Mouse (Mus musculus): ENCODE measurements around the gene Hint3. TPM values are rescaled to one million over a fixed set of nuclear protein-coding genes. Genes with fewer than 3 reads are reported as not detected.
"Not testable (repeated sequence)": the region's sequence is repeated elsewhere in the genome, so short reads cannot be mapped to it uniquely, and the experiment has no call there.

The Hint3 gene
- polyA plus RNA-seq (2016; fragmentation: Nextera tagmentation; extraction: Ambion mirVana) = 23.0 and 23.3 TPM in 2 replicates

DNA sequence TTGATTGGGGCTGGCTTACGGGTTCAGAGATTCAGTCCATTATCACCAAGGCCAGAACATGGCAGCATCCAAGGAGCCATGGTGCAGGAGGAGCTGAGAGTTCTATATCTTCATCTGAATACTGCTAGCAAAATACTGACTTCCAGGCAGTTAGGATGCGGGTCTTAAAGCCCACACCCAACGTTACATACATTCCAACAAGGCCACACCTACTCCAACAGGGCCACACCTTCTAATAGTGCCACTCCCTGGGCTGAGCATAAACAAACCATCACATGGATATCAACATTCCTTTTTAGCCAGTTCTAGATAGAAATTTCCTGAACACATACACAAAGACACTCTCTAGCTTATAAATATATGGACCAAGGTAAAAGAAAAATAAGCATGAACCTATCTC is at the start of gene Hint3:
Gene Hint3 (minus strand): TSS at position 120 of the 400 bp plus-strand sequence.
- Histone ChIP-seq H3K36me3 (no peaks in the 10 kb centered on the region), H3K4me3 (no peak within 1 kb of the TSS), H3K4me1 (no peaks in the 10 kb centered on the region), H3K9ac (replicated peaks) (no peak within 1 kb of the TSS), H3K27me3 (no peaks in the 10 kb centered on the region), H3K27ac (replicated peaks) (no peak within 1 kb of the TSS), H3K9me3 (no peaks in the 10 kb centered on the region), H3K4me2 (replicated peaks) (no peak within 1 kb of the TSS)
- 87% methylated on average over 3 of the region's 3 CpGs for WGBS
- ATAC-seq (ENCODE audit: low FRiP score, low read depth) = no peak

DNA sequence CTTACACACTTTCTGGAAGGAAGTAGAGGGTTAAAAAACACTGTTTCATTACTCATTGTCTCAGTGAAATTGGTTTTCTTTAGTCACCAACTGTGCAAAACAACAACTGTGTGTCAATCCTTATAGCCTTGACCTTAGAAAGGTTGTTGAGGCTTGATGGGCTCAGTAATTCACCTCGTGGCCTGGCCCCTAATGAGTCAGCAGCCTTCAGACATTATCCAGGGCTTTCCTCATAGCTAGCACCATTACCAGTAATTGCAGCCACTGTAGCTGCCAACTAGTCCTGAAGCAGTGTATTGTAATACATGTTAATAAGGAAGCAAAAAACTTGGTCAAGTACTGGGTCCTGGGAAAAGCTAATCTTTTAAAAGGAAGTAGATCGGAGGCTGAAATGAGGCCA is 48.6 kb upstream of the Hint3 start:
- Histone ChIP-seq H3K4me2 (replicated peaks) (no peak overlapping the region), H3K9ac (replicated peaks) (no peak overlapping the region), H3K4me3 (no peak overlapping the region), H3K27ac (replicated peaks) (no peak overlapping the region), H3K4me1 (no peaks in the 10 kb centered on the region), H3K9me3 (no peaks in the 10 kb centered on the region), H3K36me3 (no peaks in the 10 kb centered on the region), H3K27me3 (no peaks in the 10 kb centered on the region)
- 71% methylated on average over 2 of the region's 2 CpGs for WGBS
- ATAC-seq (ENCODE audit: low FRiP score, low read depth) = no peak

DNA sequence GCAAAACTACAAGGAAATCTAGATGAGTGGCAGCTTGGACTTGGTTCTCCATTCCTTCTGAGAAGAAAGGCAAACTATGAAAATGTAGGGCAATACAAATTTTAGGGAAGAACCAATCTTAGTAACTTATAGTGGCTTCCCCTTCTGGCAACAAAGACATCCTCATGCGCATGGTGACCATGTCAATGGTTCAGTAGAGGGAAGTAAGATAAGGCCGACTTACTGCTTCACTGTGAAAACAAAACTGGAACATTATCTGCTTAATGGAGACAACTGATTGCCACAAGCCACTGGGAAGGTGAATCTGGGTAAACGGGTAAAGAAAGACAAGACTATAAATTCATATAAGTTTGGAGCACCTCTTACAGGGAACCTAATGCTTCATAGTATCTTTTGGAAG is 45.4 kb upstream of the Hint3 start:
- Histone ChIP-seq H3K9me3 (no peaks in the 10 kb centered on the region), H3K27ac (replicated peaks) (no peak overlapping the region), H3K4me3 (no peak overlapping the region), H3K27me3 (no peaks in the 10 kb centered on the region), H3K4me2 (replicated peaks) (no peak overlapping the region), H3K4me1 (no peaks in the 10 kb centered on the region), H3K9ac (replicated peaks) (no peak overlapping the region), H3K36me3 (no peaks in the 10 kb centered on the region)
- WGBS = 91% methylated on average over 3 of the region's 3 CpGs
- ATAC-seq (ENCODE audit: low FRiP score, low read depth) = no peak

DNA sequence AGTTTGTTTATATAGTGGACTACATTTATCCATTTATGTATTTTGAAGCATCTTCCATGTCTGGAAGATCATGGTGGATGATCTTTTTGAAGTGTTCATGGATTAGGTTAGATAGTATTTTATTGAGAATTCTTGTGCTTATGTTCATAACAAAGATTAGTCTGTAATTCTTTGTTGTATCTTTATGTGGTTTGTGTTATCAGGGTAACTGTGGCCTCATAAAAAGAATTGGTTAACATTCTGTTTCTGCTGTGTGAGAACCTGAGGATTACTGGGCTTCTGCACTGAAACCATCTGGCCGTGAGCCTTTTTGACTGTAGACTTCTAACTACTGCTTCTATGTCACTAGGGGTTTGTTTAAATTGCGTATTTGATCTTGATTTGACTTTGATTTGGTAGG is 37.1 kb upstream of the Hint3 start:
- Histone ChIP-seq H3K9ac (replicated peaks) (no peak overlapping the region), H3K4me2 (replicated peaks) (no peak overlapping the region), H3K9me3 (no peaks in the 10 kb centered on the region), H3K4me1 (no peaks in the 10 kb centered on the region), H3K36me3 (no peaks in the 10 kb centered on the region), H3K27ac (replicated peaks) (no peak overlapping the region), H3K27me3 (no peaks in the 10 kb centered on the region), H3K4me3 (no peak overlapping the region)
- 94% methylated on average over 2 of the region's 2 CpGs for WGBS
- no peak for ATAC-seq (ENCODE audit: low FRiP score, low read depth)

DNA sequence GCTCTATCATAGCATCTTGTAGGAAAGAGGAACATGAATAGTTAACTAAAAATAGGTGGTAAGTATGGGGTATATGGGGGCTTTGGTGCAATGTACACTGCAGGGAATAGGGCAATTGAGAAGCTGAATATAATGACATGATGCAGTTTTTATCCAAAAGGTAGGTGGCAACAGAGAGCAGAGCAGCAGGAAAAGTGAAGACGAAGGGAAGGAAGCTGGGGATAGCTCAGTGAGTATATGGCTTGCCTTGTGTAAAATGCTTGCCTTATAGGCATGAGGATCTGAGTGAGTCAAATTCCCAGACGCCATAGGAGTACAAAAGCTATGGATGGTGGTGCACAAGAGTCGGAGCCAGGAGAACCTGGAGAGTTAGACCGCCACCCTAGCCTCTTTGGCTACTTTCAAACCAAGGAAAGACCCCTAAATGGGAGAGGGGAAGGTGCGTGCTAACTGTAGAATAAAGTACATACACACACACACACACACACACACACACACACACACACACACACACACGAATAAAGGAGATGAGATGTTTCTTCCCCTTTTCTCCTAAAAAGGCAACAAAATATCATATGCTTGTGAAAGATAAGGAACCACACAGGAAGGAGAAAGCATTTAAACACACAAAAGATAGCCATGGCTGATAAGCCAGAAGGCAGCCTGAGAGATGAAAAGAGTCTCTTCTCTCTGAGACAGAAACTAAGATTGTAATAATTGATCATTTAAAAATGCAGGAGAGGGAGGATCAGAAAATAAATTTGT is 31.3 kb upstream of the Hint3 start:
- H3K27ac ChIP-seq (replicated peaks) = no peak overlapping the region
- H3K9me3 ChIP-seq = no peaks in the 10 kb centered on the region
- H3K36me3 ChIP-seq = 0 out of 2 replicates have a peak, but pooled peaks cover 8% of the 10 kb centered on the region
- no peak for ATAC-seq (ENCODE audit: low FRiP score, low read depth)
- 86% methylated on average over 6 of the region's 6 CpGs for WGBS
- H3K9ac ChIP-seq (replicated peaks) = no peak overlapping the region
- no peaks in the 10 kb centered on the region for H3K27me3 ChIP-seq
- H3K4me2 ChIP-seq (replicated peaks) = no peak overlapping the region
- 0 out of 2 replicates have a peak, but pooled peaks cover 3% of the 10 kb centered on the region for H3K4me1 ChIP-seq
- no peak overlapping the region for H3K4me3 ChIP-seq

DNA sequence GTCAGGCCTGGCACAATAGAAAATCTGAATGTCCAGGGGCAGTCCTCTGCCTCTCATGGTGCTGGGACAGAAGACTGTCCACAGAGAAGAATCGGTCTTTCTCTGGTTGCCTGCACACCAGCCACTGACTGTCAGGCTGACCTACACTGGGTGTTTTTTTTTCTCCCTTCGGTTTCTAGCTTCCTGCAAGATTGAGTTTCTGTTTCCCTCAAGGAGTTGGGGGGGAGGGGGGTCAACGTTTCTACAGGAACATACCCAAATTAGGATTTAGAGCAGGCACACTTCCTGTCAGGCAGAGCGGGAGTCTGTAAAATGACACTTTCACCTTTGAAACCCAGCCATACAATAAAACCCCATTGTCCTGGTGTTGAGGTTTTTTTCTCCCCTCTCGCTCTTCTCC is 26.2 kb upstream of the Hint3 start:
- WGBS = 20% methylated on average over 5 of the region's 5 CpGs
- 0 out of 2 replicates have a peak, but pooled peaks cover 8% of the 10 kb centered on the region for H3K36me3 ChIP-seq
- H3K9ac ChIP-seq (replicated peaks) = no peak overlapping the region
- no peak overlapping the region for H3K4me2 ChIP-seq (replicated peaks)
- no peaks in the 10 kb centered on the region for H3K27me3 ChIP-seq
- no peak overlapping the region for H3K4me3 ChIP-seq
- no peak overlapping the region for H3K27ac ChIP-seq (replicated peaks)
- ATAC-seq (ENCODE audit: low FRiP score, low read depth) = no peak
- 0 out of 2 replicates have a peak, but pooled peaks cover 6% of the 10 kb centered on the region for H3K4me1 ChIP-seq
- no peaks in the 10 kb centered on the region for H3K9me3 ChIP-seq

DNA sequence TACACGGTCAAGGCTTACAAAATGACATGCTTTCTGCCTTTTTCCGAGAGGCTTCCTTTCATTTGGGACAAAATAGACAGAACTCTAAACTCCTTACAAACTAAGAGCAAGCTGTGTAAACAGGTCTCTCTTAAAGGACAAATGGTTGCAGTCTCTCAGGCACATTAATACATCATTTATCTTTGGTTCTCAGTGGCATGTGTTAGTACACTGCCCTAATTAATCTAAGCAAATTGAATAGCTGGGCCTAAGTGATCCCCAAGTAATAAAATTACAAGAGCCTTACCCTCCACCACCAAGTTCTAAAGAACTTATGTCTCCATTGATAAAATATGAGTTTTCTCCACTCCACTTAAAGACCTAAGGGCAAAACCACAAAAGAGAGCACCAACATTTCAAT is 18.2 kb upstream of the Hint3 start:
- no peak for ATAC-seq (ENCODE audit: low FRiP score, low read depth)
- 58% methylated on average over 2 of the region's 2 CpGs for whole genome bisulfite sequencing

DNA sequence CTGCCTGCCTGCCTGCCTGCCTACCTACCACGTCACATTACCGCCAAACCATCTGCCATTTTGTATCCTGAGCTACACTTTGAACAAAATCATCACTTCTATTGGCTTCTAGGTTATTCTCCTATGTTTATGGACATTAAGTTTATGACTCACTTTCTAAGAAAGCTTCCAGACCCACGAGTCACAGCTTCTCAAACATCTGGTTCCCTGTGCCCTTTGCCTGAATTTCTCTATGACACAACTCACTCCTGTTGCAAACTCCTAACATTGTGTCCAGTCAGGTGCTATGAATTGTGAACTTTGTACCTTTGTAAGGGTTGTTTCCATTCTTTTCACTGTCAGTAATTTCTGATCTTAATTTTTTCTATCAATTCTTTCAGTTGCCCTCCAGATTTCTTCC is 8.8 kb upstream of the Hint3 start:
- no peaks in the 10 kb centered on the region for H3K36me3 ChIP-seq
- H3K9ac ChIP-seq (replicated peaks) = no peak overlapping the region
- no peaks in the 10 kb centered on the region for H3K4me1 ChIP-seq
- no peak for ATAC-seq (ENCODE audit: low FRiP score, low read depth)
- H3K4me2 ChIP-seq (replicated peaks) = no peak overlapping the region
- no peaks in the 10 kb centered on the region for H3K27me3 ChIP-seq
- H3K27ac ChIP-seq (replicated peaks) = no peak overlapping the region
- no peak overlapping the region for H3K4me3 ChIP-seq
- no peaks in the 10 kb centered on the region for H3K9me3 ChIP-seq
- 84% methylated on average over 3 of the region's 3 CpGs for WGBS

More for the DNA sequence above, 18.2 kb upstream of the Hint3 start:
- Histone ChIP-seq H3K27me3 (no peaks in the 10 kb centered on the region), H3K4me2 (replicated peaks) (no peak overlapping the region), H3K4me1 (no peaks in the 10 kb centered on the region), H3K4me3 (no peak overlapping the region), H3K27ac (replicated peaks) (no peak overlapping the region), H3K9ac (replicated peaks) (no peak overlapping the region), H3K9me3 (no peaks in the 10 kb centered on the region), H3K36me3 (no peaks in the 10 kb centered on the region)

DNA sequence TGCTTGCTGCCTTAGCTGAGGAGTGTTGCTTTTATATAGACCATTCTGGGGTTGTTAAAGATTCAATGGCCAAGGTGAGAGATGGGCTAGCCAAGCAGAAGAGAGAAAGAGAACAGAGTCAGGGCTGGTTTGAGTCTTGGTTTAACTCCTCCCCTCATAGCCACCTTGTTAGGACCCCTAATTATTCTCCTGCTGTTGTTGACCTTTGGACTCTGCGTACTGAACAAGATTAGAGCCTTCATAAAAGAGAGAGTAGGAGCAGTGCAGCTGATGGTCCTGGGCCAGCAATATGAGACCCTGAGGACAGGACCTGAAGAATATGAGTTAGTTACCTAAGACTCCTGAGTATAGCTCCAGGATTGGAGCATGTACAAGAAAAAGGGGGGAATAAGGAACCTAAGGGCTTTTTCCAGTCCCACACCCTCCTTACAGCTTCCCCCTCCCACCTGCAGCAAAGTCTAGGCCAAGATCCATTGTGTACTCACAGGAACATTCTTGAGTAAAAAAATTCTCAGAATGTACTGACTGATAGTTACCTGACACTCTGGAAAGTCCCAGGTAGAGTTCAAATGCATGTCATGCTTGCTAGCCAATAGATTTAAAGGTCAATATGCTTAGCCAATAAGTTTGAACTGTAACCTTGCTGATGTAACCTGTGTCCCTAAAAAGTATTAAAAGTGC is 7.2 kb upstream of the Hint3 start:
- not testable (repeated sequence) for H3K27me3 ChIP-seq; H3K27ac ChIP-seq (replicated peaks); ATAC-seq (ENCODE audit: low FRiP score, low read depth); H3K9ac ChIP-seq (replicated peaks); H3K4me3 ChIP-seq; H3K4me2 ChIP-seq (replicated peaks); H3K4me1 ChIP-seq; H3K9me3 ChIP-seq; H3K36me3 ChIP-seq
- 79% methylated on average over 1 of the region's 1 CpGs for WGBS

DNA sequence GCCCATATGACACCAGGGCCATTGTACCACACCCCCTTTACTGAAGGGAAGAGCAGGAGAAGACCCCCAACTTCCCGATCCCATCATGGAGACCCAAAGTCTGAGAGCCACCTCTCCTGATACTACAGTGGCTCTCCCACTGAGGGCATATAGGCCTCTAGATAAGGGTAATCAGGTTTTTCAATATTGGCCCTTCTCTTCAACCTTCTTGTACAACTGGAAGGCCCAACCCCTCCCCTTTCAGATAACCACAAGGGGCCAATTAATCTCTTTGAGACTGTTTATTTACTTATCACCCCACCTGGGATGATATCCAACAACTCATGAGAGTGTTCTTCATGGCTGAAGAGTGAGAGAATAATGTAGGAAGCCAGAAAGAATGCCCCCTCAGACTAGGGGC is 3.3 kb upstream of the Hint3 start:
- H3K9me3 ChIP-seq = no peaks in the 10 kb centered on the region
- 97% methylated on average over 1 of the region's 1 CpGs for WGBS
- no peaks in the 10 kb centered on the region for H3K27me3 ChIP-seq
- no peak overlapping the region for H3K27ac ChIP-seq (replicated peaks)
- no peaks in the 10 kb centered on the region for H3K4me1 ChIP-seq
- no peak for ATAC-seq (ENCODE audit: low FRiP score, low read depth)
- no peaks in the 10 kb centered on the region for H3K36me3 ChIP-seq
- no peak overlapping the region for H3K4me3 ChIP-seq
- no peak overlapping the region for H3K9ac ChIP-seq (replicated peaks)
- H3K4me2 ChIP-seq (replicated peaks) = no peak overlapping the region

DNA sequence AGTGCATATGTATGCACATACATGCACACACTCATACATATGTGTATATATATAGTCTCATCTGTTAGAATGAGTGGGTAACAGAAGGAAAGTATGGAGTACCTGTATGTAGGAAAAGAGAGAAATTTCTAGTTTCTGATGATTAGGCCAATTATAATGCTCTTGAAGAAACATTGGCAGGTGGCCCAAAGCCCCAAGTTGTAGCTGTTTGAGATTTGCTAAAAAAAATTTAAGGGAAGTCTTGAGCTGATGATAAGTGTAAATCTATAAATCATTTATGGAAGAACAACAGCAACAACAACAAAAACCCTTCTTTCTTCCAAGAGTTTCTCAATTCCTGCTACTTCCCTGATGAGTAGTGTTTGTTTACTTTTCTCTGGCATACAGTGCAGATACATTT is 545 bp upstream of the Hint3 start:
- no peaks in the 10 kb centered on the region for H3K27me3 ChIP-seq
- H3K9me3 ChIP-seq = no peaks in the 10 kb centered on the region
- no peak for ATAC-seq (ENCODE audit: low FRiP score, low read depth)
- H3K36me3 ChIP-seq = no peaks in the 10 kb centered on the region
- no peak overlapping the region for H3K27ac ChIP-seq (replicated peaks)
- no peak overlapping the region for H3K4me3 ChIP-seq
- no peak overlapping the region for H3K9ac ChIP-seq (replicated peaks)
- no peaks in the 10 kb centered on the region for H3K4me1 ChIP-seq
- H3K4me2 ChIP-seq (replicated peaks) = no peak overlapping the region

DNA sequence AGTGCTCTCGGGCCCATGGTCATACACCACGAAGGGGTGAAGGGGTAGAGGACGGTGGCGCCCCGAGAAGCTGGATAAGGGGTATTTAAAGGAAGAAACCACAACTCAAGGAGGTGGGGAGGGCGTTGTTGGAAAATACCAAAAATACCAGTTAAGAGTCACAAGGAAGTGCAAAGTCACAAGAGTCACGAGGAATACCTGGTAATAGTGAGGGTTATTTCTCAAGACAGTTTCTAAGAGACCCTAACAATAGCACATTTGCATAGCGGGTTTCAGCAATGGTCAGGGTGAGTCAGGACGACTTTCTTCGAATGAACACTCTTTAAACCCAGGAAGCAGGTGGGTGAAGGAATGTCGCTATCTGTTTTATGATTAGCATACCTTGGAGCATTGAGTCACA is 988 bp downstream of the Hint3 start:
- H3K27ac ChIP-seq (replicated peaks); H3K4me2 ChIP-seq (replicated peaks); H3K9me3 ChIP-seq; ATAC-seq (ENCODE audit: low FRiP score, low read depth); H3K36me3 ChIP-seq; H3K4me3 ChIP-seq; H3K4me1 ChIP-seq; H3K9ac ChIP-seq (replicated peaks); H3K27me3 ChIP-seq: not testable (repeated sequence)
- WGBS = 92% methylated on average over 11 of the region's 11 CpGs

Measured in midbrain, embryonic 12.5 days (tissue).